Mouse (Mus musculus) heart, adult 18-20 months (tissue): ENCODE data around the gene Tbxas1. TPM values are rescaled to one million over a fixed set of nuclear protein-coding genes. Genes with fewer than 3 reads are reported as not detected.
A peak's percentile ranks its signal among the peaks of the same experiment; 100 is the strongest.

Experiments used
- DNase-seq, 2 experiments: peaks; one replicate each; pipeline ENCODE4 v3.0.0; 2021 to 2022; ENCODE audit warnings: mixed read lengths in 1 of 2
- total RNA-seq, 2 experiments: library from RNA; stranded (reverse); gene quantifications; 2 replicates each; pipeline ENCODE4 v1.2.3; 2021

Gene Tbxas1
- total RNA-seq, 2 experiments from 2014 or later: 1.7 TPM

DNA sequence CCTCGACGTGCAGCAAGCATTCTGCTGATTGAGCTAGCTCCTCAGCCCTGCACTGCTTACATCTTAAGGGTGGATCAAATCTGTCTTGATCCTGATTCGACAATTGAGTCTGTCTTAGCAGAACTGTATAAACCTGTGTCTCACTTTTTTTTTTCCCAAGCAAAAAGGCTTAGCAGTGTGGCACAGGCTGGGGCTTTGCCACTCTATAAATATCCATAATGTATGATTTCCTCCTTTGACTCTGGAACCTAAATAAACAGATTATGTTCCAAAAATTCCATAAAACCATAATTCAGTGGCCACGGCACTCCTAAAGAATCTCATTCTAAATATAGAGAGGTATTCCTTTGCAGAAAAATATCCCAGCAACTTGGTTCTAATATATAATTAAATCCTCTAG, 122.6 kb downstream of the Tbxas1 start:
- no peak for DNase-seq

- no peak for DNase-seq
Measured at GRCm38 (mm10) chr6:39003126-39003525, 127.9 kb downstream of the Tbxas1 start.

DNA sequence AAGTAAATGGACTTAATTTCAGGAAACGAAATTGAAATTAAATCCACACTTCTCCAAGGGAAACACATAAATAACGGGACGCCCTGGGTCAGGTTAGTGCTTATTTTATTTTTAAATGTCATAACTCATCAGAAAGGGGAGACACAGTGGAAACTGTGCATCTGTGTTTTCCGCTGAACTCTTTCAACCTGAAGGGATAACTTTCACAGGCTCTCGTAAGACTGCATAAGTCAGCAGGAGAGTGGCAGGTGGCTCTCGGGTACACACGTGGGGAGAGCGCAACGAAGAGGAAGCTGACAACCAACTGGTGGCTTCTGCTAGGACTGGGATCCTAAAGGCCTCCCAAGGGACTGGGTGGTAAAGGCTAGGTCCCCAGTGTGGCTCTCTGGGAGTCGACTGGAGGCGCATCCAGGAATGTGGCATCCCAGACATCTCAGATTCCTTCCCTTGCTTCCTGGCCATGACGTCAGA, 128.8 kb downstream of the Tbxas1 start:
- peak in 1 of 2 experiments; percentile 8 for DNase-seq

- DNase-seq: no peak
Measured at GRCm38 (mm10) chr6:39005267-39005944, 130.2 kb downstream of the Tbxas1 start.

DNA sequence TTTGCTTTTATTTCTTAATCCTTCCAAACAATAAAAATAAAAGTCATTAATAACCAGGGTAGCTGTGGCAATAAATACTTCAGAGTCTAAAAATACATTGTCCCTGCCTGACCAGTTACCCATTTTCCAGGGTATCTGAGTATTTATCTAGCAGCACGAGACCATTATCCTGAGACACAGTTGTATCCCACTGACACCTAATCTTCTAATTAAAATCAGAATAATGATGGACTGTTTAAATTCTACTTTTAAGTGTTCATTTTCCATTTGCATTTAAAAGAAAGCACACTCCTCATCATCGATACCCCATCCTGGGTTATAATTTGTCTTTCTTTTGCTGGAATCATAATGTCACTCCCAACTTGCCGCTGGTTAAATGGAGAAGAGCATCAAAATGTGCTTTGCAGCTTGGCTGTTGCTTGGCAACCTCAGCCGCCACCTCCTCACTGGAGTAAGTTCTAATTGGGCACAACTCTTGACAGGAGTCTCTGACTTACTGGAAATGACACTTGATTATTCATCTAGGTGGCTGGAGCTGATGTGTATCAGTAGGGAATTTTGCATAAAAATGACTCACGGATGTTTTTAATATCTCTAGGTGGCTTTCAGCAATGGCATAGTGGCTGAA, 130.9 kb downstream of the Tbxas1 start:
- no peak for DNase-seq

DNA sequence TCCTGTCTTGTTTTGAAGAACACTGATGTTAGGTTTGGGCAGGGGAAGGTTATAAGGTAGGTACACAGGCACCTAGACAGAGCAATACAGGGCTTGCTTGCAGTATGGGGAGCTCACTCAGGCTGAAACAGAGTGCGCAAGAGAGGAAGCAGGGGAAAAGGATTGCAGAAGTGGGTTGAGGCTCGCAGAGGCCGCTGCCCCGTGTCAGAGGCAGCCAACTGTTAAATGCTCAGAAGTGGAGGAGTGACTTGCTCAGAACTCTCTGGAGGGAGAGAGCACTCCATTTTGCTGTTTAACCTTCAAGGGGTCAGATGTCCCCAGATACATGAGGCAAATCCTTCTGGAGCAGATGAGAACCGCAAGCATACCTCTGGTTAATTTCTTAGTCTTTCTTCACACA, 132.0 kb downstream of the Tbxas1 start:
- peak in 1 of 2 experiments; percentile 19 for DNase-seq

GRCm38 (mm10) chr6:39008116-39008515, 132.9 kb downstream of the Tbxas1 start:
- no peak for DNase-seq

DNA sequence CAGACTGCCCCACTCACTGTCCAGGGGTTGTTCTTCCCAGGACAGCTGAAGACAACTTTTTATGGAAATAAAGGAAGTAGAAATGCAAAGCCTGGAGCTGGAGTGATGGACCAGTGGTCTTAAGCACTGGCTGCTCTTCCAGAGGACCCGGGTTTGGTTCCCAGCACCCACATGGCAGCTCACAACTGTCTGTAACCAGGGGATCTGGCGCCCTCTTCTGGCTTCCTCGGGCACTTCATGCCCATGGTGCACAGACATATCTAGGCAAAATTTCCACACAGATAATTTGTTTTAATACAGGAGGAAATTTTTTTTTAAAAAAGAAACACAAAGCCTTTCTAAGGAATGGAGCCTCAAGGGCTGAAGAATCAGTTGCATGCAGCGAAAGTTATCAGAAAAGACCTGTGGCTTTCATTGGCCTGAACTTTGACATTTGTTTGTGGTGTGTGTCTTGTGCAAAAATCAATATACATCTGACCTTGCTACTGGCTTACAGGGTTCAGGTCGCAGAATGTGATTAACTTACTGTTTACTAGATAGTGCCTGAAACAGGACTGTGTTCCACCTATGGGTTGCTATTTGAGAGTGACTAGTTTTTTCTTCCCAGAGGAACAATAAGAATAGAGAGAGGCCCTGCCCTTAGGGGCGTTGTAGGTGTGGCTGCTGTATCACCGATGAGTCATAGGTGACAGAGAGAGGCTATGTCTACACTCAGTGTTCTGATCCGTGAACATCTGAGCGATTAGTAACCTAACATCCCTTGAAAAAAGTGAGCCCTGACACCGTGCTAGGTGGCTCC, 138.0 kb downstream of the Tbxas1 start:
- no peak for DNase-seq

GRCm38 (mm10) chr6:39017942-39018341, 142.7 kb downstream of the Tbxas1 start:
- DNase-seq: no peak

DNA sequence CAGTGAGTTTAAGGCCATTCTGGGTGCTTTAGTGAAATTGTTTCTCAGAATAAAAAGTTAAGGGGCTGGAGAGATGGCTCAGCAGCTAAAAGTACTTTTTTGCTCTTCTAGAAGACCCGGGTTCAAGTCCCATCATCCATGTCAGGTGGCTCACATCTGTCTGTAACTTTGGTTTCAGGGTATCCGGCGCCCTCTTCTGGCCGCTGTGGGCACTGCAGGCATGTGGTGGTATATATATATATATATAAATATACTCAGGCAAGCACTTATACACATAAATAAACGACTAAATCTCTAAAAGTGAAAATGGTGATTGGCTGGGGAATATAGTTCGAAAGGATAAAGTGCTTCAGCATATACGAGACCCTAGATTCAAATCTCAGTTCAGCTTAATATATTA, 143.6 kb downstream of the Tbxas1 start:
- DNase-seq: no peak

- DNase-seq: no peak
Measured at GRCm38 (mm10) chr6:39019219-39019618, 144.0 kb downstream of the Tbxas1 start.

DNA sequence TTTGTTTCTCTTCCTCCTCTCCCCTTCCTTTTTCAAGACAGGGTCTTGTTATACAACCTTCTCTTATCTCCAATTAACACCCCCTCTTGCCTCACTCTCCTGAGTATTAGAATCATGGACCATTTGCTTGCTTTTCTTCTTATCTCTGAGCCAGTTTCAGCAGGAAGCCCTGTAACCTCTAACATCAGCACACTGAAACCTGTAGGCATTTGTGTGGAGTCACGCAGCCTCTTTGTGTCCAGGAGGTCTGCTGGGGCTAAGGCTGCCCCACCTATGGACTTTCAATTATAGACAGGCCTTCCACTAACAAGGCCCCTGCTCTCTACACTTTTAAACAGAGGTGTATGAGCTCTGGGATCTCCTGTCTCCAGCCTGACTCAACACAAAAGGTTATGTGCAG, 146.7 kb downstream of the Tbxas1 start:
- no peak for DNase-seq

GRCm38 (mm10) chr6:39022461-39023181, 147.4 kb downstream of the Tbxas1 start:
- no peak for DNase-seq

DNA sequence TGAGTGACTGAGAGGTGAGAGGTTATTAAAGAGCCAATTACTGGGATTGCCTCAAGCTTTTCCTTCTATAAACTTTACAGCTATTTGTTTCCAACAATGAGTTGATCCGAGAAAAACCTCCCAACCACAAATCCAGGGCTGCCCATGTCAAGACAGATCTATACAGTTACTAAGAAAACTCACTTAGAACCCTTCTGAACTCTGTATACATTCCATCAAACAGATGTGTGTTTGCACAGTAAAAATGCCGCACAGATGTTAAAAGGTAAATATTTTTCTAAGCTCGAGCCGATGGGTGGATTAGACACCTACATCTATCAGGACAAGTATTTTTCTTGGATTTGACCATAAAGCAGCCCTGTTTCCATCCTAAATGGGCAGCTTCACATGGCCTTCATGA, 149.4 kb downstream of the Tbxas1 start:
- DNase-seq: no peak

GRCm38 (mm10) chr6:39025038-39025437, 149.8 kb downstream of the Tbxas1 start:
- DNase-seq: no peak

GRCm38 (mm10) chr6:39030714-39031113, 155.5 kb downstream of the Tbxas1 start:
- DNase-seq: no peak

DNA sequence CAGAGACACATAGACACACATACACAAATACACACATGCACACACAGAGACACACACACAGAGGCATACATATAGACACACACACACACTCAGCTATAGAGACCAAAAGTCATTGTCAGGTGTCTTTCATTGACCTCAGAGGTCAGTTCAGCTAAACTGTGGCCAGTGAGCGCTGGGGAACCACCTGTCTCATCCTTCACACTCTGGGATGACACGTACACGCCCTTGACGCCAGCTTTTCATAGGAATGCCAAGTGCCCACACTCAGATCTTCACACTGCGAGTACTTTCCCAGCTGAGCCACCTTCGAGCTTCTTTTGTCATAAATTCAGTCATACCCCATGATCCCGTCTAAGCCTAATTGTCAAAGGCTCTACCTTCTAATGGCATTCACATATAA, 158.5 kb downstream of the Tbxas1 start:
- DNase-seq: no peak

DNA sequence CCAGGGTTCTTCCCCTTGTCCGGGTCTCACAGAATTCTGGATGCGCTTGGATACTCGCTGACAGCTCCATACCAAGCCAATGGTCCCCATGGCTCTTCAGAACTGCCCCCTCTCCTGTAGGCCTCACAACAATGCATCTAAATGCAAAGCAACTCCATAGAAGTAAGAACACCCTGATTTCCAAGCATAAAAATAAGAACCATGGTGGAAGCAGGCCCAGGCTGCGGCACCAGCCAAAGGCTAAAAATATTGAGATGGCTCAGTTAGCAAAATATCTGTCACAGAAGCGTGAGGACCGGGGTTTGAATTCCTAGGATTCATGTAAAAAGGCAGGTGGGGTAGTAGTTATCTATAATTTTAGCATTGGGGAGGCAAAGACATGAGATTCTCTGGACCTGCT, 159.8 kb downstream of the Tbxas1 start:
- no peak for DNase-seq

DNA sequence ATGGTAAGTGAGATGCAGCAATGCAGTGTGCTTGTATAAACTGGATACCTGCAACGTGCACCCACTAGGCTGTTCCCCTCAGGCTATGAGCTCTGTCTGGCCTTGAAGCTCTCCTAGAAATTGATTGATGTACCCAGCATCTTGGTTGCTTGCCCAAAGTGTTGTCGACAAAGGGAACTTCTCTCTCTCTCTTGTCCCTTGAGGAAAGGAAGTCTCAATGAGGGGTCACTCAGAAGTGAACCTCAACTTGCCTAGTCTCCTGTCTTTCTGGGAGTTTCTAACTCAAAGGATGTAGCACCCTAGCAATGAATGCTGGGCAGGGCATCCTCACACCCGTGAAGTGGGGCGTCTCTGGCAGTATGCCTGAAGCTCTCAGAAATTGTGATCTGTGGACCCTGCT, 161.0 kb downstream of the Tbxas1 start:
- no peak for DNase-seq

GRCm38 (mm10) chr6:39040451-39040850, 165.2 kb downstream of the Tbxas1 start:
- DNase-seq: no peak

DNA sequence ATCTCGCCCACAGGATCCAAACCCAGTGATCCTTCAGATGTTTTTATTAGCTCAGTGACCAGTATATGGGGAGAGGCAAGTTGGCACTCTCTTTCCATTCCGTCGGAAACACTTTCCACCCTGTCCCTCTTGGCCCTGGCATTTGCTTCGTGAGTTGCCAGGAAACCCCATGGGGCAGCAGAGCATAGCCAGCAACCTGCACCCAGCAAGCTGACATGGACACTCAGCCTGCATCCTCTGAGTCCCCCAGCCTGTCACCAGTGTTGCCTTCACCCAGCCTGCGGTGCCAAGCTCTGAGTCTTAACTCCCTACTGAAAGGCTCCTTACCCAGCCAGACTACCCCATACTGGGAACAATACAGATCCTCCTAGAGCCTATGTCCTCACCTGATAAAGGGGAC, 173.9 kb downstream of the Tbxas1 start:
- DNase-seq: peak in 1 of 2 experiments; percentile 18

GRCm38 (mm10) chr6:39050836-39051235, 175.6 kb downstream of the Tbxas1 start:
- DNase-seq: no peak
